Mouse (Mus musculus) CD4-positive, CD25-positive, alpha-beta regulatory T cell, adult 2 months (primary cell): ENCODE measurements around the gene Adgrg1.

ENCODE experiments used
- DNase-seq: peaks from one replicate; pipeline ENCODE4 v3.0.0-alpha.2; 2012; ENCODE audit warnings: low read depth, low spot score

Gene Adgrg1

GRCm38 (mm10) chr8:94976651-94977417 lies 2.3 kb downstream of the Adgrg1 start:
- DNase-seq, result peak; percentile 59

GRCm38 (mm10) chr8:94978131-94978530 lies 3.6 kb downstream of the Adgrg1 start:
- DNase-seq, result no peak

DNA sequence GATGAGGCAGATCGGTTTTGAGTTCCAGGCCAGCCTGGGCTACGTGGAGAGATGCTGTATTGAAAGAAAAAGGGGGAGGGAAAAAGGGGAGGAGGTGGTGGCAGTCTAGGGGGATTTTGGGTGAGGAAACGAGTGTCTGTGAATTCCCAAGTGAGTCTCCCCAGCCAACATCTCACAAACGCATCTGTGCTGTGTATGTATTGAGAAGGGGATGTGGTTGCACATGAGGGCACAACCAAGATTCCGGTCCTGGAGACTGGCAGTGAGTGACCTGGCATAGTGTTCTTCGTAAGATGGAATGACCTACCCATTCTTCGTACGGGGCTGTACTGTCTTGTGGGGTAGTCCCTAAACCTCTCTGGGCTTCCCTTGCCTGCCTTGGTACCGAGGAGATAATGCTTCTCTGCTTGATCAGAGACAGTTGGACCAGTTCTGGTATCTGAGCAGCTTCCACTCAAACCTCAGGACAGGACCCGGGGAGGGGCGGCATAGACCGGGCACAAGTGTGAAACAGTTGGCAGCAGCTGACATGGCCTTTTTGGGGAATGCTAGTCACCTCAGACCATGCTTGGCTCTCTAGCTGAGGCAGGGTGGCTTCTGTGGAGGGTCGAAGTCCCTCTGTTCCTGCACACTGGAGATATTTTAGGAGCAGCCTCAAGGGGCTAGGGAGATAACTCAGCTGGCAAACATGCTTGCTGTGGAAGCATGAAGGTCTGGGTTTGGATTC lies 4.2 kb downstream of the Adgrg1 start:
- peak; percentile 20 for DNase-seq

DNA sequence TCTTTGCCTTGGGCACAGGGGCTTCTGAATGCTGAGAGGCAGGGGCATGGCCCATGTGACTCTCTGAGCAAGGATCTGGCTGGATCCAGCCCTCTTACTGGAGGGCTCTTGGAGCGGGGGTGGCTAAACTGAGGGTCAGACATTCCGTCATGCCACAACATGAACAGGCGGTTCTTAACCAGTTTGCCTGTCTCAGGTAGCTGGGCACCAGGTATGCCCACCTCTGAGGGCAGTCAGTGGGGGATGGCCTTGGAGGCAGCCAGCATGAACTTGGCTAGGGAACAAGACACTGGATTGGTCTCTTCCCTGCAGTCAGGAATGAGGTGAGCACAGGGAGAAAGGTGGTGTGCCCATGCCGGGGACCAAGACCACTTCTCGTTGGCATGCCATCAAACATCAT lies 5.6 kb downstream of the Adgrg1 start:
- no peak for DNase-seq

DNA sequence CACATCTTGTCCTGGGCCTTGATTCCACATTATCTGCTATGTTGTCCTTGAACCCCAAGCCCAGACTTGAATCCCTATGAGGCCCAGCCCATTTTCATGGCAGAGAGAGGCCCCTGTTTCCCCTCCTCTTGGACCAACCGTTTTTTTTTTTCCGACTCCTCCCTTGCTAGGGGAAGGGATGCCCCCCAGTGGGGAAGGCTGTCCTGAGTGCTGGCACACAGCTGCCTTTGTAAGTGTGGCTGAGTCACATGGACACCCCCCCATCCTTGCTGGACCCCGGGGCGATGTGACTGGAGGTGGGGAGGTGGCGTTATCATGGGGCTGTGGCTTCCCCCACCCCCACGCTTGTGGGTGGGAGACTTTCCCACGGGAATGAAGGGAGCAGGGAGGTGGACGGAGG lies 6.4 kb downstream of the Adgrg1 start:
- DNase-seq, result no peak

DNA sequence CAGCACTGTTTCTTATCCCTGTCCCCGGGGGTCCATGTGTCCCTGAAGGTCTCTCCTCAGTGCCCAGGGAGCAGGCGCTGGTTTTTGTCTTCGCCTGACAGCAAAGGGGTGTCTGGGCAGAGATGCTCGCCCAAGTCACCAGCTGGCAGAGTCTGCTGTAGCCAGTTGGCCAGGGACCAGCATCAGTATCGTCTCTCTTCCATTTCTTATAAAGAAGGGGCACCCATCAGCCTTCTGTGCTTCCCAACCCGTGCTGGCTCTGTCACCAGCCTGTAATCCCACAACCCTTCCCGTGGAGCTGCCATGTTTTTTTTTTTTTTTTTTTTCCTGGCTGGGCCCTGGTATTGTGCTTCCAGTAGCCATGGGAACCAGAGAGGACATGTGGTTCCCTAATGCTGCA lies 7.3 kb downstream of the Adgrg1 start:
- DNase-seq, result no peak

- no peak for DNase-seq
These were observed 8.6 kb downstream of the Adgrg1 start for GRCm38 (mm10) chr8:94983146-94983545.

- no peak for DNase-seq
These were observed 9.4 kb downstream of the Adgrg1 start for GRCm38 (mm10) chr8:94983881-94984516.

GRCm38 (mm10) chr8:94985023-94985422 lies 10.5 kb downstream of the Adgrg1 start:
- peak; percentile 25 for DNase-seq

GRCm38 (mm10) chr8:94986676-94987075 lies 12.1 kb downstream of the Adgrg1 start:
- no peak for DNase-seq

DNA sequence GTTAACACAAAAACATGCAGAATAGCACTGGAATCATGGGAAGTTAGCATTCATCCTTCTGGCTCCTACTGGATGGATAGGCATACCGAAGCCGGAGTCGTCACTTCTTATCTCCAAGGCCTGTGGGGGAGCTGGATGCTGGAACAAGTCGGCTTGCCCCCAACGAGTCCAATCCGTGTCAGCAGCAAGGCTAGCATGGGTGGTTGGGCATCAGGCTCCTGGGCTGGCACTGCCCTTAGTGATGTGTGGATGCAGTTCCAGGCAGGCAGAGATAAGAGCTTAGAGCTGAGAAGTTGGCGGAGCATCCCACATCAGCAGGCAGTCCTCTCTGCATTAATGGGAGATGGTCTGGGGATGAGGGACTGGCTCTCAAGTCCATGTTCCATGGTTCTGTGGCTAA lies 13.0 kb downstream of the Adgrg1 start:
- no peak for DNase-seq

GRCm38 (mm10) chr8:94988619-94989018 lies 14.1 kb downstream of the Adgrg1 start:
- DNase-seq, result no peak

DNA sequence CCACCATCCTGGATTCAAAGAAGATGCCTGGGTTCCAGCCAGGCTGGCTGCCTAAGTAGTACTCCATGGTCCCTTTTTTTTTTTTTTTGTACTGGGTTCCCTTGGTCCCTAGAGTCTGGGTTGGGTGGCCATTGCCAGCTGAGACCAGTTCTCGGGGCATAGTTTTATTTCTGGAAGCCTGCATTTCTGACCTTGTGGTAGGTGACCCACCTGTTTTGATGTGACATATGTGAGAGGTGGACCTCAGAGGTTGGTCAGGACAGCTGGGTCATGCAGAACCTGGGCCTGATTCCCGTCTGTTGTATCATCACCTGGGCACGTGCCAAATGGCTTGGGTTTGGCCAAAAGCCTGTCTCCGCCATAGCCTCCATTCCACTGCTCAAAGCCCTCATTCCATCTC lies 15.2 kb downstream of the Adgrg1 start:
- no peak for DNase-seq

DNA sequence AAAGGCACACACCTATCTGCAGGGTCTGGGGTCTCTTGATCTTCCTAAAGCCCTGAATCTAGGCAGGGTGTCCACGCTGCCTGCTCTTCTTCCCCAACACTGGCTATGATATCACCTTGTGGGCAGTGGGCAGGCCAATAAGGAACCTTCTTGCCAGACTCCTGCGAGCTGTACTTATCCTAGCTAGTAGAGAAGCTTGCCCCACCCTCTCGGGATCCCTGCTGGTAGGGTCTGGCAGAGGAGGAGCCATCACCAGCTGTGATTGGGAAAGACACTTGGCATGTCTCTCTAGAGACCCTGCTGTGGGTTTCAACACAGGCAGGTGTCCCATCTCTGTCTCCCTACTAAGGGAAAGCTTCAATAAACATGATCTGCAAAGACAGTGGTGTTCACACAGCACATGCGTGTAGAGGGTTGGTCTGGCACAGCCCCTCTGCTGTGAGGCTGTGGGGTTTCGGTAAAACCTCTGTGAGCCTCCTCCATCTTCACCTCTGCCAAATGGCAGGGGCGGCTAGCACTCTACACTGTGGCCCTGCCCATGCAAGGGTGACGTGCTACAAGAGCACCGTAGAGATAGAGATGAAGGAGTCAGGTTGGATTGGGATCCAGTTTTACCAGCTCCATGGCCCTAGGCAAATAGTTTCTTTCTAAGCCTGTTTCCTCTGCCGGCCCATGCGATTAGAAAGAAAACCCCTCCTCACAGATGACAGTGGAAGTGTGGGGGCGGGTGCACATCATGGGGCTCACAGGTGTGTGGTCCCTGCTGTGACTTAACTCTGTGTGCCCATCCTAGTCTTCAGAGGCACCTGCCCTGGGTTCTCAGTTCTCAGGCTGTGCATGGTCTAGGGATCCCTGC lies 16.3 kb downstream of the Adgrg1 start:
- DNase-seq, result no peak

GRCm38 (mm10) chr8:94991454-94991994 lies 17.0 kb downstream of the Adgrg1 start:
- no peak for DNase-seq

DNA sequence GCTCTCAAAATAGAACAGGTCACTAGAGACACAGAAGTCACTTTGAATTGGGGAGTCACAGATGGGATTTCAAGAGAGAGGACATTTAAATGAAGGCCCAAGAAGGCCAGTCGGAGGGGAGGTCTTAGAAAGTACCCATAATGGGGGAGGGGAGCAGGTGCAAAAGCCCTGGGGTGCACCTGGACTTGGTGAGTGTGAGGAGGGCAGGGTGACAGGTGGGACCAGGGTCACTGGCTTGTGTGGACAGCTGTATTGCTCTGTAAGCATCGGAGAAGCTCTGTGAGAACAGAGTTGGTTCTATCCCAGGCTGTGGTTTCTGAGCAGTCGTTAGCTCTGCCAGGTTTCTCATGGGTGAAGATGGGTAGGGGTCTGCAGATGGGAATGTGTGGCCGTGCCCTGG lies 17.5 kb downstream of the Adgrg1 start:
- no peak for DNase-seq

- DNase-seq, result no peak
These were observed 18.0 kb downstream of the Adgrg1 start for GRCm38 (mm10) chr8:94992534-94992933.

- no peak for DNase-seq
These were observed 18.6 kb downstream of the Adgrg1 start for GRCm38 (mm10) chr8:94992996-94993724.

DNA sequence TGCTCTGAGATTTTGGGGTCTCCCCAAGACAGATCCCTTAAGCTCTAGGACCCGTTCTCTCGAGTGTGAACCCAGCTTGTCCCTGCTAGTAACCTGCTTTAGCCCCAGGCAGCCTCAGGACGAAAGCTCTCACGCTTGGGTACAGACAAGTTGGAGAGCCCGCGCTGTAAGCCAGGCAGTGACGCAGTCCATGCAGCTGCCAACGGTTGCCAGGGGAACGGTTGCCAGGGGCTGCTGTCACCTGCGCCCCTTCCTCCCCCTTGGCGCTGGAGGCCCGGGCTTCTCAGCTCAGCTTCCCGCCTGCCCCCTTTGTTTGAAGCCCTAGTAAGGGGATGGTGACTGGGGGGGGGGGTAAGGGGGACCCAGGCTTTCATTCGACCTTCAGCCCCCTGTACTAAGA lies 19.5 kb downstream of the Adgrg1 start:
- no peak for DNase-seq

GRCm38 (mm10) chr8:94994510-94994909 lies 20.0 kb downstream of the Adgrg1 start:
- no peak for DNase-seq
